Mouse (Mus musculus) kidney, postnatal 4 days (tissue): Measurements from ENCODE around the gene Nav2.

Experiments used
- DNase-seq, 2 experiments: peaks; one replicate each; pipeline ENCODE4 v3.0.0; 2021; ENCODE audit warnings: mixed read lengths in 2 of 2

Nav2 gene

DNA sequence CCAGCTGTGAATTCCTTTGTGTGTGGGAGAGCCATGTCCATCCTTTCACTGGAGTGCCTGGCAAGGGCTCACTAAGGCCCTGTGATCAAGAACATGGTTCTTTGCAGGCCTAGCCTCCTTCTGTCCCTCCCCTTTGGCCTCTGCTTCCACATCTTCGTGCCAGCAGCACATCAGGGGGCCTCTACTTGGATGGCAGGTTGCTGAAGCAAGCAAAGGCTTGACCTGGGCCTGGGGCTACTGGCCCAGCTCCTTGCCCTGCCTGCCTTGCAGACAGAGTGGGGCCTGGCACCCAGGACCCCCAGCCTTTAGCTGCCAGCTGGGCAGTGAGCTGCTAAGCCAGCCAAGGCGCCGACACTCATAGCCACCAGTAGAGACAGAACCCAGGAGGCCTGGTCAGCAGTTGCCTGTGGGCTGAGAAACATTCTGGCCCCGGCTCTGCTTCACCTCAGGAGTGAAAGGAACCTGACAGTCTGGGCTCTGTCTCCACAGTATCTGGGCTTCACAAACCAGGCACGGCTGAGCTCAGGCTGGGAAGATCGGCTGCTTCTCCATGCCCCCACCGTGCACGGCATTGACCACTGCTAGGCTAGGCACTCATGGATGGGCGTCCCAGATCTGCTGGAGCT, 267.4 kb downstream of the Nav2 start:
- DNase-seq = no peak

DNA sequence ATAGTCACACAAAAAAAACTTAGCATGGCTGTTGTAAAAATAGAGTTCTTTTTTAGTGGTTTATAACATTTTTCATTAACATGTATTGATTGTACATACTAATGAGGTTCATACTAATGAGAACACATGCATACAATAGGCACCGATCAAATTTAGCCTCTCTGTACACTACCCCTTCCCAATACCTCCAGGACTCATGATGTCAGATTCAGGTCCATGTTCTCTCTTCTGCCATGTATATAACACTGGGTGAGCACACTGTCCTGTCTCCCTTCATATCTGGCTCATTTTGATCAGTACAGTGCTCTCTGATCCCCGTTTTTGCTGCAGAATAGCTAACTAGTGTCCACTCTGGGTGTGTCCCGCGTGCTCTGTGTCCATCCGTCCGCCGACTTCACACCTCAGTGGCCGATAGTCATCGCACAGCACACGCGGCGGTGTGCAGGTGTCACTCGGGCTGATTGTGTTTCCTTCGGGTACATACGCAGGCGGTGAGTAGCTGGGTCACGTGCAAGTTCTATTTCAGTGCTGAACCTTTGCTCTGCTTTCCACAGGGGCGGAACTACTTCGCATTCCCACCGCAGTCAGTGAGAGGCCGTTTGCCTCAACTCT, 268.2 kb downstream of the Nav2 start:
- DNase-seq = no peak

DNA sequence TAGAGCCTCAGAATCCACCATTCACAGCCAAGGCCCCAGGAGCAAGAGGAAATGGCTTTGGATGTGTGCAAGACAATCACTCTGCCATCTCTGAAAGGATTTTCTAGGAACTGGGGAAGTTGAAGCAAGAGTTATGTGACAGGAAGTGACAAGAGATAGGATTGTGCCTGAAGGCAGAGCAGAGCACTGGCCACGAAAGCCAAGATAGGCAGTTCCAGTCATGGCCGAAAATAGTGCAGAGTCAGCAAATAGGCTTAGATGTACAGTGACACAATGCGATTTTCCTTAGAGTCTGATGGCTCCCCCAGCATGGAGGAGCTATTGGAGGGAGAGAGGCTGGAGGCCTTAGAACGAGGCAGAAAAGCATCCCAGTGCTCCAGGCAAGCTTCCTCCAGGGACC, 269.7 kb downstream of the Nav2 start:
- no peak for DNase-seq

DNA sequence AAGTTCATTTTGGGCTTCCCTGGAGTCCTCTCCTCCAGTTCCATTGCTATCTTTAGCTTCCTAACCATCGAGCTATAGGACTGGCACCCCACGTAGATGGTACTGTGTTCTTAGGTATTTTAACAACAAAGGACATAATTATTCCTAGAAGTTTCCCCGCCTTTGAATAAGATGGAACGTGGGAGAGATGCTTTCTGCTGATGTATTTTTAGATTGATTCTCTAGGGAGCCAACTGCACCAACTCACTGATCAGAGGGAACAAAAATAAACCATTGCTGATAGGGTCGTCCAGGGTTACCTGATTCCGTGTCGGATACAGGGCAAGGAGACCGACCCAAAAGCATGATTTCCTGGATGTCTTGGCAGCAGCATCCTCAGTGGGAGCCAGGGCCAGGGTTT, 272.5 kb downstream of the Nav2 start:
- no peak for DNase-seq

DNA sequence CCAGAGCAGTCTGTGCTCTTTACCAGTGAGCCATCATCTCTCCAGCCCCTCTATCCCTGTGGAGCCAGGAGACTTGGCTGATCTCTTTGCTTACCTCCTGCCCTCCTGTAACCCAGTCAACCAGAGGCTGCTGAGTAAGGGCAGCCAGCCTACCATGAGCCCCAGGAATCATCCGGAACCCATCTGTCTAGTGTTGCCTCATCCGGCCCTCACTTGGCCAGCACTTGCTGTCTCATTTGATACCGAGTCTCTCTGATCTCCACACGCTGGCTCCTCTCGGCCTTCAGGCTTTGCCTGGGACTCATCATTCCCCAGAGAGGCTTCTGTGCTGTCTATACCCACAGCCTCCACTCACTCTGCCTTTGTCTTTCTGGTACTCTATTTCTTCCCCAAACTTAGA, 273.9 kb downstream of the Nav2 start:
- DNase-seq = no peak

DNA sequence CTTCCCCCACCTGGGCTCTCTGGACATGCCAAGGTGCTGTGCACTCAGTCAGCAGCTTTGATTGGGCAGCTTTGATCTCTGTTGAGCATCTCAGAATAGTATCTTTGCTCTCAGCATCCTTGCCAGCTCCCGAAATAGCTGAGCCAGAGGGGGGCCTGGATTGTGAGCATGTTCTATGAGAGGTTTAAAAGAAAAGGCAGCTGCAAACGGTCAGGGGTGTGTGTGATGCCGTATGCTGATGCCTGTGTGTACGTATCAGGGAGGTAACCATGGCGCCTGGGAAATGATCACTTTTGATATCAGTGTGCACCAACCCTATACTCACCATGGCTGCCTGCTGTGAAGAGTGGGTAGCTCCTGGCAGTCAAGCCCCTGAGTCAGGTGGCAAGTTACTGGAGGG, 275.2 kb downstream of the Nav2 start:
- DNase-seq = no peak

DNA sequence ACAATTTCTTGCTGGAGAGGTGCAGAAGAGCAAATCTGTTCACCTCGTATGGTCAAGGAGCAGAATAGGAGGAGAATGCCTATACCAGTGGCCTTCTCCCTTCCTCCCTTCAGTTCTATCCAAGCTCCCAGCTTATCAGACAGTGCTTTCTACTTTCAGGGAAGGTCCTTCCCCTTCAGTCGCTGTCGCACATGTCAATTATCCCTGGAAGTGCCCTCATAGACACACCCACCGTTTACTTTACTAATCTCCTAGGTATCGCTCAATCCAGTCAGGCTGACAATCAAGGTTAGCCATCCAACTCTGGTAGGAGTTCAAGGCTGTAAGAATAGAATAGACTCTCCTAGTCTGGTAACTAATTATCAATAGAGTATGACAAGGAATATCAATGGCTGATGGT, 277.5 kb downstream of the Nav2 start:
- DNase-seq = no peak

DNA sequence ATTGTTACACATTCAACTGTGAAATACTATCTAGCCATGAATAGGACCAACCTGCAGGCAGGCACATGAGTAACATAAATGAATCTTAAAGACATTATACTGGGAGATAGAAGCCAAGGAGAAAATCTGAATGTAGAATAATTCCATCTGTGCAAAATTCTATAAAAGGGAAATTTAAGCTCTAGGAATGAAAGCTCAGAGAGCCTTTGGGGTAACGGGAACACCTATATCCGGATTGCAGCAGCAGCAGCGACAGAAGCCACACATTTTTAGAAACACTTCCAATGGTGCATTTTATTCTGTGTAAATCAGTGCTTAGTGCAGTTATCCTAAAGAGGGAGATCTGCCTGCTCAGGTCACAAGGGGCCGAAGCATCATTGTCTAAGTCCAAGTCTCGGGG, 280.8 kb downstream of the Nav2 start:
- DNase-seq = no peak

DNA sequence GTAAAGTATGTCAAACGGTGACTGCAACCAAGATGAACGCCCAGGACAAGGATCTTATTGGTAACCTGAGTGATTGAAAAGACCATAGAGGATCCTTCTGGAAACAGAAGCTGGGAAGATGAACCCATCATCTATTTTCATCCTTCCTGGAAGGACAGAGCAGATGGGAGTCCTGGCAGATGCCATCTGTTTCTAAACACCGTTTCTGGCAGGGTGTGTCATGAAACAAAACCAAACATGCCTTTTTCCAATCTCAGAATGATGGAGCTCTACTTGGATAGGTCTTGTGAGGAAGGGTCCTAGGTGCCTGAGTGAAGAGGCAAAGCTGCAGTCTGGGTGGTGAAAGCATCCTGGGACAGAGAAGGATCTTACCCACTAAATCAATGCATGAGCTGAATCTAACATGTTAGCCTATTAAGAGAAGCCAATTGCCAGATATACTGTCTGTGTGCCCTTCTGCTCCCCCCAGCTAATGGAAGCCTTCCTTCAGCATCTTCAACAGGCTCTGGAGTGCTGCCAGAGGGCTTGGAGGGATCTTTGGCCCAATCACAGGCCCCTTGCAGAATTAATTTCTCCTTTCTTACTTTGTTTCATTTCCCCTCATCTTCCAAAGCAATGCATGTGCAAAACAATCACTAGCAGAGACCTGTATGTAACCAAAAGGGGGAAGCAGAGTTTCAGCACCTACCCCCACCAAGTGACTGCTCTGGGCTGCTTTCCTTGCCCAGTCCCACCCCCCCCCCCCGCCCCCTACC, 281.9 kb downstream of the Nav2 start:
- no peak for DNase-seq

DNA sequence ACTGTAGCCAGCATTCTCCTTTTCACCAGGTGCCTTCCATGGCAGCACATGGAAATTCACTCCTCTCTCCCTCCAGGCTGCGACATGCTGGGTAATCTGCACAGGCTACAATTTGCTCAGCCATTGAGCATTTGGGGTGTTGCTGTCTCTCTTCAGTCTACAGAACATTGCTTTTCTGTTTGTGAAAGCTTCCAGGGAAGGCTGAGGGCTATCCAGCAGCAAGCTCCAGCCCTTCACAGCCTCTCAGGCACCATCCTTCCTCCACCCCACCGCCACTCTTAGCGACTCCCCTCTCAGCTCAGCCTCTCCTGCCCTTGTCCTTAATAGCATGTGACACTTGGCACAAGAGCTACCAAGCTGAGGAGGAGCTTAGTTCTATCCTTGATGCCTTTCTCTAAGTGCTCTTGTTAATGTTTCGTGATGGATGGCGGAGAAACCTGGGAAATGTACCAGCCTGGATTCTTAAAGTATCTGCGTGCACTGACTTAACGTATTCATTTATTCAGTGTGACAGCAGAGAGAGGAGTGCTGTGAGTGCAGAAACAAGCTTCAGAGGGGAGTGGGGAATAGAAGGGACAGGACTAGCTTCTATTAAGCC, 282.7 kb downstream of the Nav2 start:
- no peak for DNase-seq

DNA sequence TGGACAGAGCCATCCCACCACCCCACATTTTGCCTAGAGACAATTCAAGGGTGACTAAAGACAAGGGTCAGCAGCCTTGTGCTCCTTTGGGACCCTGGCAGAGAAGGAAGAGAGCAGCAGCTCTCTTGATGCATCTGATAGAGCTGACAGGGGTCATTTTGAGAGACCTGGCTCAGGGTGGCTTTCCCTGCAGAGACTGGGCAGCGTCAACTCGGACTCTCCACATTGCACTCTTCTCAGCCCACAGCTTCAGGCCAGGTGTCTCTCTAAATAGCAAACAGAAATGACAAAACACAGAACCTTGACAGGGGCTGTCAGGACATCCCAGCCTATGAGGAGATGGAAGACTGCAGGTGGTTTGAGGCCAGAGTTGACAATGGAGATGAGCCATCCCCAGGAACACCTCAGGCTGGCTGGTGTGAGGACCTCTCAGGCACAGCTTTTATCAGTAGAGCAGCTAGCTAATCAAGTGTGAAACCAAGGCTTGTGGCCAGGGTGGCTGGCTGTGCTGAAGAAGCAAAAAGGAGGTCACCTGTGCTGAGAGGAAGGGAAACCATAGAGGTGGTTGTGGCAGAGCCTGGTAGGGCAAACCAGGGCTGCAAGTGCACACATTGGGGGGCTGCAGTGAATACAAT, 283.7 kb downstream of the Nav2 start:
- no peak for DNase-seq

DNA sequence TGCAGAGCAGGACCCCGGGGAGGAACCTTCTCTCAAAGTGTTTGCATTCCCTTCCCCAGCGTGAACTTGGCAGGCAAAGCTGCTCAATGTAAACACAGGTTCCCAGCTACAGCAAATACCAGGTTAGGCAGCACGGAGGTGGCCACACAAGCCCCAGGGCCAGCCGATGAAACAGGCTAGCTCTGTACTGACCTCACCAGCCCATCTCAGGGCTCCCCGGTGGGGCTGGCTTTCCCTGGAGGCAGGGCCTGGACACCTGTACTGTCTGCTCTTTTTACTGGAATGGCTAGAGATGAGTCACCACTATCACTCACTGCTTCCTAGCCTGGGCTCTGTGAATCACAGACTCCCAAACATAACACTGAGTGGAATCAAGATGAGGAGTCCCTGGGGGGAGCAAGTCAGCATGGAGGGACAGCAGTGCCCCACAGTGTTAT, 287.2 kb downstream of the Nav2 start:
- no peak for DNase-seq

DNA sequence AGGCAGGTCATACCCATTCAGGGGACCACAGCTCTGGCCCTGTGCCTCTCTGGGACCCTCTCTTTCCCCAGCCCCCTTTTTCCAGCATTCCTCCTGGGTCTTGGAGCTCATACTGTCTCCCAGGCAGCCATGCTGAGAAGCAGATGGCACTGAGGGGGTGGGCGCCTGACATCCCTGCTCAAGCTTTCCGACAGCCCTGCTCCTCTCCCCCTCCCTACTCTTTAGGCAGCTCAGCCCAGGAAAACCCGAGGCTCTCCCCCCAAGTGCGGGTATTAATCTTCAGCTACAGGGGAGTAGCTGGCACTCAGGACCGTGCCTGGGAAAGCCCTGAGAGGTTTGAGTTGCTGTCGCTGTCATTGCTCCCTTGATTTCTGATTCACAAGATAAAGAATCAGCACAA, 290.9 kb downstream of the Nav2 start:
- no peak for DNase-seq

DNA sequence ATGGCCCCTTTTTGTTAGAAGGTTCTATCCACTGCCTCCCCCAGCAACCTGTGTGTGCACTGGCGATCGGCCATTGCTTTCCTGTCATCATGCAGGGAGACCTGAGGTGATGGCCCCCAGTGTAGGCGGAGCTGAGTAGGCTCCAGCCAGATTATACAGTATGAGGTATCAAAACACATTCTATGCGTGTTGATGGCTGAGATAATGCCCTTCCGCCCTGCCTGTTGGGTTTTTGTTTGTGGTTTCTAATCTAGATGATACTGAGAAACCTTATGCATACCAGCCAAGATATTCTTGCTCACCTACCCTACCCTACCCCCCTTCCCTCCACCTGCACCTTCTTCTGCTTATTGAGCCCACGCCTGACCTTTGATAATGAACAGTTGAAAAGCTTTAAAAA, 291.8 kb downstream of the Nav2 start:
- DNase-seq = no peak

DNA sequence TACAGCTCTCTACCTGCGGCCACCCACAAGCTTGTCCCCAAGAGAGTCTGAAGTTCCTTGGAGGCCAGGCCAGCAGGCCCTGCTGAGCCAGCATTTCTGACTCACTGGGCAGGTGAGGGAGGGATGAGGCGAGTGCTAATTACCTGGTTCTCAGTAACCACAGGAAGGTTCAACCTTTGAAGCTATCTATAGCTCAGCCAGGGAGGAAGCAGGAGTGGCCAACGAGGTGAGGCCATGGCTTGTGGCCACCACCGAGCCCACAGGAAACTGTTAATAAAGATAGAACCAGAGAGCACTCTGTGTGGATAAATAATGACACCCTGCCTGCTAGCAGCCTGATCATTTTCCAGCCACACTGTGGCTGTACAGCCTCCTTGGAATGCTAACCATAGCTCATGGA, 294.5 kb downstream of the Nav2 start:
- no peak for DNase-seq

DNA sequence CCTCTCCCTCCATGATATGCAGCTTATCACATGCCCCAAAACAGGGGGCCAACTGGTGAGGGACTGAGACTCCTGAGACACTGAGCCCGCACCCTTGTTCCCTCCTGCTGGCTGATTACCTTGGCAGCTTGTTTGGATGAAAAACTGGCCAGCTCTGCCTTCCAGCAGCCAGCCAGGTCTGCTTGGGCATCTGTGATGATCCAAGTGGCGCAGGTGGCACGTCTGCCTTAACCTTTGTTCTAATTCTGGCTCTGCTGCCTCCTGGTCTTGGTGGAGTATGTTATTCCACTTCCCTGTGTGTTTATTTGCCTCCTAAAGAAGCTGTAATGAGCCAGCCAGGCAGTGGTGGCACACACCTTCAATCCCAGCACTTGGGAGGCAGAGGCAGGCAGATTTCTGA, 296.3 kb downstream of the Nav2 start:
- DNase-seq = no peak

DNA sequence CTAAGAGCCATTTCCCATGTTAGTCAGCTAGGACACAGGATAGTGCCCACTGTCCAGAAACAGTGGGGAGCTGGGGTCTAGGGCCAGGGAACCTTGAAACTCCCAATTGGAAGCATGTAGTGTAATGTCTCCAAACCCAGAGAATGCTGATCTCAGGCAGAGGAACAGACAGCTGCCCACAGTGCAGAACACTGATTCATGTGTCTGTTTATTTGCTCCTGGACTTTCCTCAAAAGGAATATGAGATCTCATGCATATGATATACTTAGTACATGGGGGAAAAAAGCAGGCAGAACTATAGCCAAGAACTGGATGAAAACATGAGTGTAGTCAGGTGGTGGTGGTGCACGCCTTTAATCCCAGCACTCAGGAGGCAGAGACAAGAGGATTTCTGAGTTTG, 297.0 kb downstream of the Nav2 start:
- no peak for DNase-seq

DNA sequence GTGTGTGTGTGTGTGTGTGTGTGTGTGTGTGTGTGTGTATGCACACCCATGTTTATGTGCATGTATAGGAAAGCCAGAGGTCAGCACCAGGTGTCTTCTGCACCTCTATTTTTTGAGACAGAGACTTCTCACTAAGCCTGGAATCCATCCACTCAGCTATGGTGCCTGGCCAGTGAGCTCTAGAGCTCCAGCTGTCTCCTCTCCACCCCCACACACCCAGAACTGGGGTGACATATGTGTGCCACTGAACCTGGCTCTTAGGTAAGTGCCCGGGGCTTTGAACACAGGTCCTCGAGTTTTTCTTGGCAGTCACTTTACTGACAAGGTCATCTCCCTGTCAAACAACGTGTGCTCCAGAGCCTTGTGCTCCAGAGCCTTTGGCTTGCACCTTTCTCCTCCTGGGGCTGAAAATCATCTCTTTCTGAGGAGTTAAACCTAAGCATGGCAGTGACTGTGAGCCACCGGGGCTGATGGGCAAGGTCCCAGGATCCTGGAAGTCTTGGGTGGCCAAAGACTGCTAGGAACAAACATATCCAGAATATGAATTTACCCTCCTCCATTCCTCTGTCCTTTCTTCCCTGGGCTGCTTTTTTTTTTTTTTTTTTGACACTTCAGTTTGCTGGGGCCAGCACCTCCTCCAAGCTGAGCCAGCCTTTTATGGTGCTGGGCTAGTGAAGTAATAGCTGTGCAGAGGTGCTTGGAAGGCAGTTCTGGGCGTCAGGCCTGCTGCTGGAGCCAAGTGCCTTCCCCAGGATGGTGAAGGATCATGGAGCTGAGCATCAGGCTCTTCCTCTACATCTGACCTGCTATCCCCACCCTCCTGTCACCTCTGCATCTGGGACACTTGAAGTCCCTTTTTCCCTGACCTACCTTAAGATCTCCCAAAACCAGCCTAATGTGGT, 298.5 kb downstream of the Nav2 start:
- DNase-seq = no peak

DNA sequence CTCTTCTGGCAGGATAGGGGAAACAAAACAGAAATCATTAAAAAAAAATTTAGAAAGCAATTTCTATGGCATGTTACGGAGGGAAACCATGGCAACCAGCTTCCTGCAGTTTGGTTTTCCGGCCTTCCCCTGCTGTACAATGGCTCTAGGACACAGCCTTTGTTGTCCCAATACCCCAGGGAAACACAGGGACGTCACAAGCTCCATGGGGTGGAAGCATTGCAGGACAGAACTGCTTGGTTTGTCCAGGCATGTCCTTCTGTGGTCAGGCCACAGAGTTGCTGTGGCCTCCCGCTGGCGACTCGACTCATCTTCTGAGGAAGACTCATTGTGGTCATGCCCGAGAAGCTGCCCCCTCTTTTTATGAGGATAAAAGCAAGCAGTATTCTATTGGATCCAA, 301.0 kb downstream of the Nav2 start:
- DNase-seq = peak; percentile 44 to 47

DNA sequence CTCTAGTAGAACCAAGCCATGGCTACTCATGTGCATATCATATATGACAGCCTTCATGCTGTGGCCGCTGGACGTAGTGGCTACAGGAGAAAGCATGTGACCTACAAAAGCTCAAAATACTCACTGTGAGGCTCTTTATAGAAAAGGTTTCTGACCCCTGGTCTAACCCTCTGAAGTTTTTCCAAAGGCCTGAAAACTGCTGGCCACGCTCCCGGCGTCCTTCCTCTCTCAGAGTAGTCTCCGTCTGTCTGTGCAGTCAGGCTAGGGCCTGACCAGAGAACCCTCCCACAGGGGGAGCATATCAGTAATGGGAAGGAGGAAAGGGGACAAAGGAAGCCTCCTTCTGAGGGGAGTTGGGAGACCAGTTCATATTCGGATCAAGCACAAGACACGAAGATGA, 302.2 kb downstream of the Nav2 start:
- DNase-seq = peak; percentile 25 to 41

DNA sequence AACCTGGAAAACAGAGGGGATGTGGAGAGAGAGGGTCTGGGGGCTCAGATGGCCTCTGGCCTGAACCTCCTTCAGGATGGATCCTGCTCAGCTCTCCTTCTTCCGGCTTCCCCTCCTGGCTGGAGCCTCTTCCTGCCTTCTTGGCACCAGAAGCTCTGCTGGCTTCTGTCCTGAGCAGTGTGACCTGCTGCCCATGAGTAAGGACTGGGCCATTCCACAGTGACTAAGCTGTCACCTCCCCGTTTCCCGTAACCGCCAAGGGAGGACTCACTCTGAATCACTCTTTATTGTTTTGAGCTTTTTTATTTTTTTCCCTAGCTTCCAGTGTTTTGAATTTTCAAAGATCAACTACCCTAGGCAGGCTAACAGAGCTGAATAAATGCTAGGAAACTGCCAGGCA, 304.5 kb downstream of the Nav2 start:
- peak; percentile 42 to 52 for DNase-seq

DNA sequence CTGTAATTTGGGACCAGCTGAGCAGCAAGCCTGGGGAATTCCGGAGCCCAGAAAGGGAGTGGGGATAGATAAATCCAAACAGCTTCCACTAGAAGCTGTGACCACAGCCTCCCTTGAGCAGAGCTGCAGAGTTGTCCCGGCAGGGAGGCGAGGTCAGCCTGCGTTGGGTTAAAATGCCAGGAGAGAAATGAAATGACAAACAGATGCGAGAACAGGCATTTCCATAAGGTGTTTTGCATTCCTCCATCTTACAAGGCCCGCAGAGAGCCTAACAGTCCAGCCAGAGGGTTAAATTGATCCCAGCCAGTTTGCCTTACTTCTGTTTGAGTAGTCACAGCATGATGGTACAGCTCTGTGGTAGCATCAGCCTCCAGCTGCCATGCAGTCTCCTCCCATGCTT, 309.3 kb downstream of the Nav2 start:
- DNase-seq = no peak
